Mouse (Mus musculus) heart, embryonic 15.5 days (tissue): ENCODE results near the gene Tbc1d5. TPM values are rescaled to one million over a fixed set of nuclear protein-coding genes. Genes with fewer than 3 reads are reported as not detected.

ENCODE experiments used
- ATAC-seq: fragments of 200-750 bp; cut with Nextera tagmentation; replicated peaks from 2 replicates; pipeline ENCODE4 v1.8.0; 2017; ENCODE audit warnings: low read depth, moderate TSS enrichment; ENCODE audit not compliant: insufficient number of reproducible peaks, insufficient read depth, low FRiP score
- H3K27ac ChIP-seq: fragments of 300-500 bp; sonication (generic); 2 replicates; pipeline ENCODE4 v1.5.1; 2015; ENCODE audit warnings: mild to moderate bottlenecking, inconsistent platforms
- H3K27me3 ChIP-seq: fragments of 300-500 bp; sonication (generic); 2 replicates; pipeline ENCODE4 v1.6.1; 2015; ENCODE audit warnings: inconsistent platforms
- H3K36me3 ChIP-seq: fragments of 300-500 bp; sonication (generic); 2 replicates; pipeline ENCODE4 v1.6.1; 2015; ENCODE audit warnings: mild to moderate bottlenecking, inconsistent platforms
- H3K4me1 ChIP-seq: fragments of 300-500 bp; sonication (generic); replicated peaks from 2 replicates; pipeline ENCODE4 v1.6.1; 2015; ENCODE audit warnings: inconsistent platforms
- H3K4me2 ChIP-seq: fragments of 300-500 bp; sonication (generic); 2 replicates; pipeline ENCODE4 v1.6.1; 2015; ENCODE audit warnings: inconsistent platforms, mild to moderate bottlenecking, moderate library complexity
- H3K4me3 ChIP-seq: fragments of 300-500 bp; sonication (generic); 2 replicates; pipeline ENCODE4 v1.5.1; 2015; ENCODE audit warnings: mild to moderate bottlenecking, inconsistent platforms
- H3K9ac ChIP-seq: fragments of 300-500 bp; sonication (generic); 2 replicates; pipeline ENCODE4 v1.6.1; 2015; ENCODE audit warnings: mild to moderate bottlenecking, inconsistent platforms
- H3K9me3 ChIP-seq: fragments of 300-500 bp; sonication (generic); replicated peaks from 2 replicates; pipeline ENCODE4 v1.6.1; 2016; ENCODE audit warnings: inconsistent platforms
- WGBS: fragments of 180-500 bp; shearing (Covaris S2); methylation state at CpG from one replicate; pipeline ENCODE4 v1.1.7; 2015; ENCODE audit warnings: mixed read lengths; 5-methylcytosine and 5-hydroxymethylcytosine counted together
- polyA plus RNA-seq: library from polyadenylated mRNA; unstranded; fragments of >200 nt; fragmentation: Nextera tagmentation; extraction: Ambion mirVana; gene quantifications from 2 replicates; pipeline ENCODE4 v1.2.1, GENCODE M21; 2015

Gene Tbc1d5
- polyA plus RNA-seq, 1 experiment from 2014 or later: 7.8 TPM

DNA sequence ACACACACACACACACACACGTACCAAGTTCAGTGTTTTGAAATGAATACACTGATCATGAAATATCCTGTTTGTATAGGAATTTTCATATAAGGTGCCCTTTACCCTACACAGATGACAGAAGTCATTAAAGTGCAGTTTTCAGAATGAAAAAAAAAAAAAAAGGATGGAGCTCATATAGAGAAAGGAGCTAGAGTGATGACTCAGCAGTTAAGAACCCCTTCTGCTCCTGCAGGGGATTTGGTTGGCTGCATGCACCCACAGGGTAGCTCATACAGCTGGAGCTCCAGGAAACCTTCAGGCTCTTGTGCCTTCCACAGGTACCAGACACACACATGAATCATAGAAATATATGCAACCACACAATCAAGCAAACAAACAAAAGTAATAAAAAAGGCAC is 213.0 kb downstream of the Tbc1d5 start:
- H3K27me3 ChIP-seq: no peaks in the 10 kb centered on the region
- H3K4me3 ChIP-seq: no peak overlapping the region
- no peak overlapping the region for H3K4me2 ChIP-seq
- no peak overlapping the region for H3K9ac ChIP-seq
- ATAC-seq: no peak
- whole genome bisulfite sequencing: 90% methylated on average over 1 of the region's 1 CpGs
- H3K27ac ChIP-seq: no peak overlapping the region
- H3K9me3 ChIP-seq: no peaks in the 10 kb centered on the region
- peaks cover 10% of the 10 kb centered on the region for H3K36me3 ChIP-seq
- no peaks in the 10 kb centered on the region for H3K4me1 ChIP-seq

- H3K4me3 ChIP-seq: no peak overlapping the region
- WGBS: 86% methylated on average over 9 of the region's 9 CpGs
- no peaks in the 10 kb centered on the region for H3K27me3 ChIP-seq
- no peak overlapping the region for H3K9ac ChIP-seq
- no peak overlapping the region for H3K27ac ChIP-seq
- no peak for ATAC-seq
- peaks cover 3% of the 10 kb centered on the region; the same call in 1 of the 2 replicates for H3K36me3 ChIP-seq
- H3K4me2 ChIP-seq: no peak overlapping the region
- H3K4me1 ChIP-seq: no peaks in the 10 kb centered on the region
- H3K9me3 ChIP-seq: no peaks in the 10 kb centered on the region
Observed at GRCm38 (mm10) chr17:50954313-50954712, 224.8 kb downstream of the Tbc1d5 start.

- Histone ChIP-seq H3K4me2 (no peak overlapping the region), H3K36me3 (no peaks in the 10 kb centered on the region), H3K4me1 (no peaks in the 10 kb centered on the region), H3K4me3 (no peak overlapping the region), H3K9me3 (no peaks in the 10 kb centered on the region), H3K27me3 (no peaks in the 10 kb centered on the region), H3K9ac (no peak overlapping the region), H3K27ac (no peak overlapping the region)
- WGBS: 89% methylated on average over 2 of the region's 2 CpGs
- no peak for ATAC-seq
Observed at GRCm38 (mm10) chr17:50922308-50922707, 256.8 kb downstream of the Tbc1d5 start.

DNA sequence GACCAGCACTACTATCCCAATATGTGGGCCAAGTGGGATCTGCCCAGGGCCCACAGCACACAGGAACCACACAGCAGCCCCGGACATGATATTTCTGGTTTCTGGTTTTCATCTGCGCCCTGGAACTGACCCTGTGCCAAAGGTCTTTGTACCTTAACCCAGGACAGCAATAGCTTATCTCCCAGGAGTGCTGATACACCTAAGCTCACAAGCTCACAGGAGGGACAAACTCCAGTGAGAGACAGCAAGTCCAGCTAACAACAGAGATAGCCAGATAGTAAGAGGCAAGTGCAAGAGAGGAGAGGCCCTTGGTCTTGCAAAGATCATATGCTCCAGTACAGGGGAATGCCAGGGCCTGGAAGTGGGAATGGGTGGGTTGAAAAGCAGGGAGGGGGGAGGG is 263.9 kb downstream of the Tbc1d5 start:
- Histone ChIP-seq H3K27me3 (no peaks in the 10 kb centered on the region), H3K4me1 (no peaks in the 10 kb centered on the region), H3K4me2 (no peak overlapping the region), H3K36me3 (no peaks in the 10 kb centered on the region), H3K4me3 (no peak overlapping the region), H3K27ac (no peak overlapping the region), H3K9ac (no peak overlapping the region), H3K9me3 (no peaks in the 10 kb centered on the region)
- ATAC-seq: no peak
- WGBS: 72% methylated on average over 2 of the region's 2 CpGs

GRCm38 (mm10) chr17:50908568-50909335 is 270.4 kb downstream of the Tbc1d5 start:
- no peak for ATAC-seq
- Histone ChIP-seq H3K4me2 (no peak overlapping the region), H3K27ac (no peak overlapping the region), H3K36me3 (no peaks in the 10 kb centered on the region), H3K4me3 (no peak overlapping the region), H3K9me3 (no peaks in the 10 kb centered on the region), H3K27me3 (no peaks in the 10 kb centered on the region), H3K4me1 (no peaks in the 10 kb centered on the region), H3K9ac (no peak overlapping the region)
- 67% methylated on average over 6 of the region's 6 CpGs for WGBS

DNA sequence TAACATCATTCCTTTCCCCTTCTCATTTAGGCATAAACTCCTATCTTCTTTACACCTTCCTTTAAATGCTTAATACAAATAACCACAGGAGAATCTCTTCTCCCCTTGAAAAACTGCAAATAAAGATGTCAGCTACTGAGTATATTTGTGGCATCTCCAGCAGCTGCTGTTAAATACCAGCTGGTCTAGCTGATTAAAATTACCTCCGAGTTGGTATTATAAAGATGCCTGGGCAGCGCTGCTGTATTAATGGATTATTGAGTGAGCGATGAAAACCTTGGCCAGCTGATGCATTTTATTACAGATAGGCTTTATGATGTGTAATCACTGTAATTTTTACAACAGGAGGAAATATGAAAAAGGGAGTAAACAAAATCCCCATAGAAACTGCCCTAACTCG is 271.0 kb downstream of the Tbc1d5 start:
- no peaks in the 10 kb centered on the region for H3K4me1 ChIP-seq
- H3K4me3 ChIP-seq: no peak overlapping the region
- H3K27ac ChIP-seq: no peak overlapping the region
- H3K4me2 ChIP-seq: no peak overlapping the region
- 82% methylated on average over 4 of the region's 4 CpGs for WGBS
- H3K27me3 ChIP-seq: no peaks in the 10 kb centered on the region
- H3K36me3 ChIP-seq: no peaks in the 10 kb centered on the region
- H3K9me3 ChIP-seq: no peaks in the 10 kb centered on the region
- H3K9ac ChIP-seq: no peak overlapping the region
- ATAC-seq: no peak

DNA sequence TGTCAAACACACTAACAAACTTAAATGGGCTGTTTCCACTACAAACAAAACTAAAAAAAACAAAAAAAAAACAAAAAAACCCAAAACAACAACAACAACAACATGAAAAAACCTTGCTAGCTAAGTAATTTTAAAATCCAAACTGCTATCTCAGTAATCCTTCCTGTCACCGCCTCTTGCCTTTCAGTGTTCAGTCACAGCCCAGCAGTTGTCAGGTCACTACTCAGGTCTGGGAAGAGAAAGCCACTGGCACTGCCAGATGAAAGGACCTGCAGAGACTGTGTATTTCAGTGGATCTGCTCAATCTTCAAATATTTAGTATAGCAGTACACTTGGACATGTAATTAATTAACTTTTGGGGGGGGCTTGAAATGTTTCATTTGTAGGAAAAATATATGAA is 272.5 kb downstream of the Tbc1d5 start:
- no peak overlapping the region for H3K4me2 ChIP-seq
- H3K27ac ChIP-seq: no peak overlapping the region
- H3K9ac ChIP-seq: no peak overlapping the region
- WGBS: 50% methylated on average over 1 of the region's 1 CpGs
- no peaks in the 10 kb centered on the region for H3K27me3 ChIP-seq
- no peaks in the 10 kb centered on the region for H3K36me3 ChIP-seq
- H3K4me3 ChIP-seq: no peak overlapping the region
- no peaks in the 10 kb centered on the region for H3K4me1 ChIP-seq
- no peaks in the 10 kb centered on the region for H3K9me3 ChIP-seq
- ATAC-seq: no peak

GRCm38 (mm10) chr17:50904463-50904862 is 274.7 kb downstream of the Tbc1d5 start:
- ATAC-seq: no peak
- H3K9ac ChIP-seq: no peak overlapping the region
- H3K4me3 ChIP-seq: no peak overlapping the region
- WGBS: 79% methylated on average over 3 of the region's 3 CpGs
- H3K4me2 ChIP-seq: no peak overlapping the region
- H3K9me3 ChIP-seq: no peaks in the 10 kb centered on the region
- no peaks in the 10 kb centered on the region for H3K36me3 ChIP-seq
- H3K27ac ChIP-seq: no peak overlapping the region
- no peaks in the 10 kb centered on the region for H3K4me1 ChIP-seq
- H3K27me3 ChIP-seq: no peaks in the 10 kb centered on the region

GRCm38 (mm10) chr17:50897867-50898266 is 281.3 kb downstream of the Tbc1d5 start:
- Histone ChIP-seq H3K4me2 (no peak overlapping the region), H3K27ac (no peak overlapping the region), H3K27me3 (no peaks in the 10 kb centered on the region), H3K4me3 (no peak overlapping the region), H3K9ac (no peak overlapping the region), H3K4me1 (no peaks in the 10 kb centered on the region), H3K9me3 (no peaks in the 10 kb centered on the region), H3K36me3 (no peaks in the 10 kb centered on the region)
- WGBS: 81% methylated on average over 7 of the region's 7 CpGs
- ATAC-seq: no peak

- Histone ChIP-seq H3K9ac (no peak overlapping the region), H3K4me1 (no peaks in the 10 kb centered on the region), H3K9me3 (no peaks in the 10 kb centered on the region), H3K4me2 (no peak overlapping the region), H3K27ac (no peak overlapping the region), H3K27me3 (no peaks in the 10 kb centered on the region), H3K36me3 (no peaks in the 10 kb centered on the region), H3K4me3 (no peak overlapping the region)
- ATAC-seq: no peak
- WGBS: 94% methylated on average over 1 of the region's 1 CpGs
Observed at GRCm38 (mm10) chr17:50889475-50889874, 289.7 kb downstream of the Tbc1d5 start.

DNA sequence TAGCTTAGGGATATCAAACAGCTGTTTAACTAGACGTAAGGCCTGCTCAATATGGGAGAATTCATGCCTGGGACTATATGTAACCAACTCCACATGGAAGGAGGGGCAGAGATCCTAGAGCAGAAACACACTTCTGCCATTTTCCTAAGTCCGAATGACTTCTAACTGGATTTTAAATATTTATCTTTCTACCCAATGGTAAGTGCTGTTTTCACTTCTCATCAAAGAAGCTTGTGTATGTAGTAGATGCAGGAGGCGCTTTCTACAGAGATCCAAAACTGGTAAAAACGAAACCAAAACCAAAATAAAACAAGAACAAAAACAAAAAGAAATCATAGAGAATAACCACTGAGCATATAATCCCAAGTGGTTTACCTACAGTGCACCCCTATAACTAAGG is 299.2 kb downstream of the Tbc1d5 start:
- no peaks in the 10 kb centered on the region for H3K9me3 ChIP-seq
- H3K4me1 ChIP-seq: no peaks in the 10 kb centered on the region
- no peaks in the 10 kb centered on the region for H3K36me3 ChIP-seq
- 88% methylated on average over 4 of the region's 4 CpGs for WGBS
- H3K4me2 ChIP-seq: no peak overlapping the region
- H3K4me3 ChIP-seq: no peak overlapping the region
- no peak overlapping the region for H3K27ac ChIP-seq
- ATAC-seq: no peak
- no peak overlapping the region for H3K9ac ChIP-seq
- no peaks in the 10 kb centered on the region for H3K27me3 ChIP-seq

- H3K4me1 ChIP-seq: no peaks in the 10 kb centered on the region
- H3K4me2 ChIP-seq: no peak overlapping the region
- WGBS: 67% methylated on average over 5 of the region's 5 CpGs
- no peak overlapping the region for H3K4me3 ChIP-seq
- H3K27ac ChIP-seq: no peak overlapping the region
- no peak overlapping the region for H3K9ac ChIP-seq
- H3K27me3 ChIP-seq: no peaks in the 10 kb centered on the region
- H3K36me3 ChIP-seq: no peaks in the 10 kb centered on the region
- no peak for ATAC-seq
- no peaks in the 10 kb centered on the region for H3K9me3 ChIP-seq
Observed at GRCm38 (mm10) chr17:50876451-50876850, 302.7 kb downstream of the Tbc1d5 start.
